Comparison of ENCODE assay signal across 20 mouse cellular contexts in genomic region chr6:147607613-147608012, GRCm38 (mm10).
DNase-seq lines count a peak whose midpoint lies in the region; ATAC-seq lines count a peak whose summit lies in the region.
"Had no signal": no experiment of that assay in that cellular context is flagged by ENCODE, and none has a peak within 500 bp of the region (broad histone marks: within the 10 kb centered on the region; RNA-seq: fewer than 3 reads in every experiment).

No protein-coding gene starts in this region.

- 70% methylated on average over 6 of the region's 6 CpGs for WGBS in kidney, embryonic 14.5 days

- H3K36me3 ChIP-seq in megakaryocyte, embryonic 14.5 days (replicated peaks; ENCODE audit: low read length) = no peaks in the 10 kb centered on the region
- no peaks in the 10 kb centered on the region for H3K36me3 ChIP-seq in kidney, embryonic 14.5 days (ENCODE audit: control insufficient read depth, insufficient read depth, low read length)
- H3K36me3 ChIP-seq: embryonic facial prominence, embryonic 10.5 days; hindbrain, embryonic 15.5 days had no signal

- no peak overlapping the region for H3K9ac ChIP-seq in kidney, embryonic 14.5 days (ENCODE audit: low read depth, low read length)
- H3K9ac ChIP-seq: hindbrain, embryonic 15.5 days had no signal

- ATAC-seq in megakaryocyte, adult 5-6 weeks (ENCODE audit: poor library complexity, severe bottlenecking) = no peak
- ATAC-seq in megakaryocyte progenitor cell, adult 5-6 weeks (replicated peaks; ENCODE audit: poor library complexity) = 0 out of 2 replicates have a peak, but pooled peaks have one; percentile 13
- ATAC-seq in kidney, embryonic 14.5 days (ENCODE audit: low FRiP score, low TSS enrichment) = no peak
- ATAC-seq: activated CD4-positive, CD25-positive, alpha-beta regulatory T cell, adult 4 months; CD4-positive, CD25-positive, alpha-beta regulatory T cell, adult 4 months; forebrain, embryonic 16.5 days; intestine, postnatal 0 days had no signal

- H3K4me1 ChIP-seq in megakaryocyte, embryonic 14.5 days = peaks cover 17% of the 10 kb centered on the region
- H3K4me1 ChIP-seq in kidney, embryonic 14.5 days (ENCODE audit: control insufficient read depth, insufficient read depth, low read length) = no peaks in the 10 kb centered on the region
- H3K4me1 ChIP-seq: hindbrain, embryonic 15.5 days had no signal

- H3K27me3 ChIP-seq in megakaryocyte, embryonic 14.5 days (replicated peaks) = no peaks in the 10 kb centered on the region
- no peaks in the 10 kb centered on the region for H3K27me3 ChIP-seq in kidney, embryonic 14.5 days (ENCODE audit: control insufficient read depth, insufficient read depth, low read length)
- H3K27me3 ChIP-seq: hindbrain, embryonic 15.5 days had no signal

- H3K4me2 ChIP-seq in kidney, embryonic 14.5 days (replicated peaks; ENCODE audit: low read depth, low read length) = no peak overlapping the region
- H3K4me2 ChIP-seq: hindbrain, embryonic 15.5 days; liver, embryonic 11.5 days had no signal

- no peak overlapping the region for H3K27ac ChIP-seq in kidney, embryonic 14.5 days (ENCODE audit: low read depth, low read length)
- H3K27ac ChIP-seq: embryonic facial prominence, embryonic 10.5 days; hindbrain, embryonic 15.5 days had no signal

- H3K4me3 ChIP-seq in megakaryocyte, embryonic 14.5 days (replicated peaks) = peak overlapping the region; percentile 50
- no peak overlapping the region for H3K4me3 ChIP-seq in kidney, embryonic 14.5 days (ENCODE audit: low read length)
- H3K4me3 ChIP-seq: embryonic facial prominence, embryonic 10.5 days; erythroblast, embryonic 14.5 days; hindbrain, embryonic 15.5 days had no signal

- peak; percentile 58 for DNase-seq in heart, adult 11 months
- DNase-seq in heart, adult 9 months (ENCODE audit: low spot score in 2 of 2) = no peak
- peak; percentile 60 for DNase-seq in brain, adult 2 months (ENCODE audit: low read depth, low spot score)
- DNase-seq: adrenal gland, postnatal 36 days; cerebellum, postnatal 10 days; heart, postnatal 14 days; kidney, postnatal 10 days; thymus, adult 18-20 months had no signal

- H3K9me3 ChIP-seq in megakaryocyte, embryonic 14.5 days = no peaks in the 10 kb centered on the region
- H3K9me3 ChIP-seq in kidney, embryonic 14.5 days (ENCODE audit: control insufficient read depth, low read length) = no peaks in the 10 kb centered on the region
- H3K9me3 ChIP-seq: embryonic facial prominence, embryonic 10.5 days; hindbrain, embryonic 15.5 days had no signal

Comparison
In these comparisons a context has a peak if more than half of its experiments do, and no peak if none do; other contexts are left out.
1. DNase-seq: peak in heart, adult 11 months (single experiment) and brain, adult 2 months (single experiment); none in heart, adult 9 months (0 of 2).